Mouse (Mus musculus): ENCODE results near the gene Bean1.

DNA sequence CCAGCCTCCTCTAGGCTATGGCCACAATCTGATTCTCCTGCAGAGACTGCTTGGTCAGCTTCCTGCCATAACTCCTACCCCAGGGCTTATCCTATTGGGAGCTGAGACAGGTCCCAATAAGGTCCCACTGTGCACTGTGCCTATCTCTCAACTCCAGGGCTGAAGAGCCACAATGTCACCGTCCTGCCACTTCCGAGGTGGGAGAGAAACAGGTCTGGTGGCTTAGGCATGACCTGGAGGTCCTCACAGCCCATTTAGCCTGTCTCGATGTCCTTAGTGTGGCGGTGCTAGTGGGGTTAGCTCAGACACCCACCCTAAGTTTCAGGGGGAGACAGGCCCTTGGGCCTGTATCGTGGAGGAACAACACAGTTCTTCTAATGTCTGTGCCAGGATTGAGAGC, 47.4 kb downstream of the Bean1 start:
- no peak for TF ChIP-seq CTCF (IDR thresholded peaks at IDR 0.05; ENCODE audit: low read depth)
- TF ChIP-seq EP300 (IDR thresholded peaks at IDR 0.05; ENCODE audit: low read depth) = no peak
